Mouse (Mus musculus) midbrain, embryonic 11.5 days (tissue): ENCODE measurements around the gene Tet1. TPM values are rescaled to one million over a fixed set of nuclear protein-coding genes. Genes with fewer than 3 reads are reported as not detected.

ENCODE experiments used
- ATAC-seq: fragments of 200-750 bp; cut with Nextera tagmentation; 2 replicates; pipeline ENCODE4 v1.8.0; 2017; ENCODE audit warnings: moderate TSS enrichment, moderate library complexity; ENCODE audit not compliant: low FRiP score
- DNase-seq: peaks from one replicate; pipeline ENCODE4 v3.0.0; 2015; ENCODE audit warnings: low spot score; ENCODE audit errors: missing footprints
- H3K27ac ChIP-seq: fragments of 300-500 bp; sonication (generic); 2 replicates; pipeline ENCODE4 v1.5.1; 2014; ENCODE audit warnings: low read depth, low read length
- H3K27me3 ChIP-seq: fragments of 300-500 bp; sonication (generic); 2 replicates; pipeline ENCODE4 v1.6.1; 2014; ENCODE audit warnings: mild to moderate bottlenecking, low read length, moderate library complexity, mixed read lengths; ENCODE audit not compliant: control insufficient read depth, insufficient read depth
- H3K36me3 ChIP-seq: fragments of 300-500 bp; sonication (generic); 2 replicates; pipeline ENCODE4 v1.6.1; 2014; ENCODE audit warnings: mild to moderate bottlenecking, low read length, moderate library complexity, mixed read lengths; ENCODE audit not compliant: control insufficient read depth, insufficient read depth
- H3K4me1 ChIP-seq: fragments of 300-500 bp; sonication (generic); 2 replicates; pipeline ENCODE4 v1.6.1; 2014; ENCODE audit warnings: low read length; ENCODE audit not compliant: control insufficient read depth, insufficient read depth
- H3K4me2 ChIP-seq: fragments of 300-500 bp; sonication (generic); 2 replicates; pipeline ENCODE4 v1.6.1; 2014; ENCODE audit warnings: mild to moderate bottlenecking, moderate library complexity
- H3K4me3 ChIP-seq: fragments of 300-500 bp; sonication (generic); 2 replicates; pipeline ENCODE4 v1.5.1; 2014; ENCODE audit warnings: low read depth, low read length
- H3K9ac ChIP-seq: fragments of 300-500 bp; sonication (generic); 2 replicates; pipeline ENCODE4 v1.6.1; 2014; ENCODE audit warnings: low read length
- H3K9me3 ChIP-seq: fragments of 300-500 bp; sonication (generic); 2 replicates; pipeline ENCODE4 v1.6.1; 2016; ENCODE audit warnings: low read length; ENCODE audit not compliant: control insufficient read depth
- WGBS: fragments of 180-500 bp; shearing (Covaris S2); extraction: QIAGEN DNeasy Blood & Tissue Kit; methylation state at CpG from one replicate; pipeline ENCODE4 v1.1.7; 2014; 5-methylcytosine and 5-hydroxymethylcytosine counted together
- polyA plus RNA-seq: library from polyadenylated mRNA; unstranded; fragments of >200 nt; fragmentation: Nextera tagmentation; extraction: Ambion mirVana; gene quantifications from 2 replicates; pipeline ENCODE4 v1.2.1, GENCODE M21; 2014

Tet1 gene
- polyA plus RNA-seq, 1 experiment from 2014 or later, result 33.3 TPM

- 81% methylated on average over 3 of the region's 3 CpGs for WGBS
- Histone ChIP-seq H3K9ac (no peak overlapping the region), H3K4me2 (no peak overlapping the region), H3K9me3 (no peaks in the 10 kb centered on the region), H3K27ac (no peak overlapping the region), H3K4me3 (no peak overlapping the region), H3K36me3 (no peaks in the 10 kb centered on the region), H3K4me1 (peaks cover 5% of the 10 kb centered on the region), H3K27me3 (no peaks in the 10 kb centered on the region)
- DNase-seq (no peak), ATAC-seq (no peak)
Measured at GRCm38 (mm10) chr10:62918985-62919384, 10.2 kb upstream of the Tet1 start.

GRCm38 (mm10) chr10:62911120-62911519, 2.3 kb upstream of the Tet1 start:
- H3K4me3 ChIP-seq, result no peak overlapping the region
- WGBS, result 84% methylated on average over 2 of the region's 2 CpGs
- no peak overlapping the region for H3K4me2 ChIP-seq
- no peaks in the 10 kb centered on the region for H3K36me3 ChIP-seq
- no peak overlapping the region for H3K27ac ChIP-seq
- no peak for ATAC-seq
- no peak for DNase-seq
- H3K9me3 ChIP-seq, result no peaks in the 10 kb centered on the region
- H3K27me3 ChIP-seq, result no peaks in the 10 kb centered on the region
- no peak overlapping the region for H3K9ac ChIP-seq
- H3K4me1 ChIP-seq, result no peaks in the 10 kb centered on the region

- Histone ChIP-seq H3K4me3 (no peak overlapping the region), H3K27me3 (no peaks in the 10 kb centered on the region), H3K4me1 (no peaks in the 10 kb centered on the region), H3K4me2 (no peak overlapping the region), H3K9ac (no peak overlapping the region), H3K36me3 (no peaks in the 10 kb centered on the region), H3K27ac (no peak overlapping the region), H3K9me3 (no peaks in the 10 kb centered on the region)
- WGBS, result 90% methylated on average over 7 of the region's 7 CpGs
- DNase-seq, result no peak
- ATAC-seq, result no peak
Measured at GRCm38 (mm10) chr10:62906336-62906735, 2.5 kb downstream of the Tet1 start.

GRCm38 (mm10) chr10:62902829-62903228, 6.0 kb downstream of the Tet1 start:
- DNase-seq (no peak), ATAC-seq (no peak)
- H3K36me3 ChIP-seq, result no peaks in the 10 kb centered on the region
- H3K4me1 ChIP-seq, result no peaks in the 10 kb centered on the region
- H3K27me3 ChIP-seq, result no peaks in the 10 kb centered on the region
- WGBS, result 69% methylated on average over 1 of the region's 1 CpGs
- H3K4me2 ChIP-seq, result no peak overlapping the region
- H3K4me3 ChIP-seq, result no peak overlapping the region
- no peaks in the 10 kb centered on the region for H3K9me3 ChIP-seq
- H3K27ac ChIP-seq, result no peak overlapping the region
- H3K9ac ChIP-seq, result no peak overlapping the region

DNA sequence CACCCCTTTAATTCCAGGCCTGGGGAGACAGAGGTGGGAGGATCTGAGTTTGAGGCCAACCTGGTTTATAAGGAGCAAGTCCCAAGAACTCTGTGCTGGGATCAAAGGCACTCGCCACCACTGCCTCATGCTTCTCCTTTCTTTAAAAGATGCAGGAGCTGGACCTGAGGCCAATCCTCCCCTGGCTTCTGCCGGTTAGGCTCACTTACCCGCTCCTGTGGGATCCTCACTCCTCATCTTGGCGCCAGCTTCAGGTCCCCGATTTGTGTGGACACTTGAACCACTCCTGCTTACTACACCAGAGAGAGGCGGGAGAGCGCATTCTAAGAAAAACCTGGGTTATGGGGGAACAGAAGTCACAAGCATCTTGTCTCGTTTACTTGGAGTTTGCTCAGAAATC, 7.0 kb downstream of the Tet1 start:
- no peaks in the 10 kb centered on the region for H3K4me1 ChIP-seq
- ATAC-seq (no peak), DNase-seq (no peak)
- no peaks in the 10 kb centered on the region for H3K27me3 ChIP-seq
- H3K4me3 ChIP-seq, result no peak overlapping the region
- no peak overlapping the region for H3K4me2 ChIP-seq
- H3K9ac ChIP-seq, result no peak overlapping the region
- H3K36me3 ChIP-seq, result no peaks in the 10 kb centered on the region
- H3K27ac ChIP-seq, result no peak overlapping the region
- WGBS, result 48% methylated on average over 8 of the region's 8 CpGs
- no peaks in the 10 kb centered on the region for H3K9me3 ChIP-seq

GRCm38 (mm10) chr10:62900144-62900543, 8.7 kb downstream of the Tet1 start:
- Histone ChIP-seq H3K36me3 (no peaks in the 10 kb centered on the region), H3K4me1 (no peaks in the 10 kb centered on the region), H3K27ac (no peak overlapping the region), H3K4me2 (no peak overlapping the region), H3K27me3 (no peaks in the 10 kb centered on the region), H3K9me3 (no peaks in the 10 kb centered on the region), H3K4me3 (no peak overlapping the region), H3K9ac (no peak overlapping the region)
- ATAC-seq (no peak), DNase-seq (no peak)
- 96% methylated on average over 4 of the region's 4 CpGs for WGBS

- WGBS, result 90% methylated on average over 2 of the region's 2 CpGs
- no peaks in the 10 kb centered on the region for H3K9me3 ChIP-seq
- no peak for DNase-seq
- no peak overlapping the region for H3K4me2 ChIP-seq
- H3K27ac ChIP-seq, result no peak overlapping the region
- H3K36me3 ChIP-seq, result no peaks in the 10 kb centered on the region
- no peaks in the 10 kb centered on the region for H3K4me1 ChIP-seq
- no peaks in the 10 kb centered on the region for H3K27me3 ChIP-seq
- H3K4me3 ChIP-seq, result no peak overlapping the region
- H3K9ac ChIP-seq, result no peak overlapping the region
- no peak for ATAC-seq
Measured at GRCm38 (mm10) chr10:62898061-62898460, 10.7 kb downstream of the Tet1 start.

- H3K4me2 ChIP-seq, result no peak overlapping the region
- DNase-seq (no peak), ATAC-seq (no peak)
- H3K27ac ChIP-seq, result no peak overlapping the region
- 94% methylated on average over 3 of the region's 3 CpGs for WGBS
- H3K27me3 ChIP-seq, result no peaks in the 10 kb centered on the region
- no peak overlapping the region for H3K9ac ChIP-seq
- no peaks in the 10 kb centered on the region for H3K9me3 ChIP-seq
- no peaks in the 10 kb centered on the region for H3K4me1 ChIP-seq
- H3K36me3 ChIP-seq, result no peaks in the 10 kb centered on the region
- no peak overlapping the region for H3K4me3 ChIP-seq
Measured at GRCm38 (mm10) chr10:62897437-62897836, 11.4 kb downstream of the Tet1 start.

- 68% methylated on average over 4 of the region's 4 CpGs for WGBS
- H3K4me2 ChIP-seq, result no peak overlapping the region
- H3K9ac ChIP-seq, result no peak overlapping the region
- no peaks in the 10 kb centered on the region for H3K9me3 ChIP-seq
- no peak overlapping the region for H3K4me3 ChIP-seq
- ATAC-seq (no peak), DNase-seq (no peak)
- no peak overlapping the region for H3K27ac ChIP-seq
- H3K4me1 ChIP-seq, result no peaks in the 10 kb centered on the region
- H3K27me3 ChIP-seq, result no peaks in the 10 kb centered on the region
- no peaks in the 10 kb centered on the region for H3K36me3 ChIP-seq
Measured at GRCm38 (mm10) chr10:62896774-62897173, 12.0 kb downstream of the Tet1 start.

DNA sequence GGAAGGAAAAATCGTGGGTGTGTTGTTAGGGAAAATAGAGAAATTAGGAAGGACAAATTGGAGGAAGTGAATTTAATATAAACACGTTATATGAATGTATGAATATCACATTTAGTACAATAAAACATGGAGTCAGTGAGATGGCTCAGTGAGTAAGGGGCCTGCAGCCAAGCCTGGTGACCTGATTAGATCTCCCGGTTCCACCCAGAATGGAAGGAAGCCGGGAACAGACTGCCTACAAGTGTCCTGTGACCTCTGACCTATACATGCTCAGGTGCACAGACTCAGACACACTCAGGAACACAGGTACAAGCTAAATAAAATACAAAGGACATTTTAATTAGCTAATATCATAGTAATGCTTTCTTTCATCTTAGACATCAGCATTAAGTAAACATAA, 12.8 kb downstream of the Tet1 start:
- ATAC-seq (no peak), DNase-seq (no peak)
- Histone ChIP-seq H3K36me3 (no peaks in the 10 kb centered on the region), H3K27me3 (no peaks in the 10 kb centered on the region), H3K4me1 (no peaks in the 10 kb centered on the region), H3K4me2 (no peak overlapping the region), H3K4me3 (no peak overlapping the region), H3K27ac (no peak overlapping the region), H3K9me3 (no peaks in the 10 kb centered on the region), H3K9ac (no peak overlapping the region)
- WGBS, result 72% methylated on average over 4 of the region's 4 CpGs
